ENCODE assay signal across 1 mouse cellular context in the genomic region with DNA sequence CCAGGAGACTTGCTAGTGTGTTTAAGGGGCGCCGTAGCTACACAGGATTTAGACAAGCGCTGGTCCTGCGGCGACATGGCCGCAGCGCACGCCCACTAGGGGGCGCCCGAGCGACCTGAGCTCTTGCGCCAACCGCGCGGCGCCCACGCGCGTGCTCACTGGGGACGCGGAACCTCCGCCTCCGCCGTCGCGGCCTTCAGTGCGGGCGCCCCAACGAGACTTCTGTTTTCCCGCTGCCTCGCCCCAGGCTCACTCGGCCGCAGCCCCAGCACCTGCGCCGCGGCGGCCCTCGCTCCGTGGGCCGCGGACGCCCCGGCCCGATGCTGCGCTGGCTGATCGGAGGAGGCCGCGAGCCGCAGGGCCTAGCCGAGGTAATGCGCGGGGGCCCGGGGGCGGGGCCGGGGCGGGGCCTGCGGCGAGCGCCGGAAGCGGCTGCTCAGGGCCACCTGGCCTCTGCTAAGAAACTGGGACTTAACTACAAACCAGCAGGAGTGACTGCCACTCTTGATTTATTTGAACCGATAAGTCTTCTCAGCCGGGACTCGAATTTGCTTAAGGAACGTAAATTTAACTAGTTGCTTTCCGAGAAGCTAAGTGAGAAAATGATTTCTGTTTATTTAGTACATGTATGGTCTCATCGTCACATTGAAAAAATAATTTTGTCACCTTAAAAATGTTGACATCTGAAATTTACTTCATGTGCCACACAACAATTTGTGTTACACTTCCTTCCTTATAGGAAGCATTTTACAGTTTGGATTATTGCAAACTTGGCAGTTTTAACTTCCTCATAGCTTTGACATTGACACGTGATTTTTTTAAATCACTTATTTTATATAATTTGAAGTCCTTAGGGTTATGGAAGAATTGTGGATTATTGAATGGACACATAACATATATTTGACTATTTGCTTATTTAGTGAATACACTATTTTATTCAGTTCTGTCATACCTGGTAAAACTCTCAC.
TF ChIP-seq lines count a peak whose summit lies in the region.

Gene Wdr41 (plus strand): TSS at position 126 of the 968 bp plus-strand sequence.

TF ChIP-seq in CH12.LX, 34 proteins besides CTCF, POLR2A, EP300 and RAD21 (continued from another document):
- TF ChIP-seq POLR2AphosphoS2 (IDR thresholded peaks at IDR 0.05; ENCODE audit: low read depth, low read length) (no peak), NELFE (IDR thresholded peaks at IDR 0.05; ENCODE audit: low read depth, low read length) (peak; percentile 54; the same call in 1 of the 2 replicates), MXI1 (IDR thresholded peaks at IDR 0.05; ENCODE audit: low read depth, low read length) (peak; percentile 63; the same call in 1 of the 2 replicates), TBP (conservative IDR thresholded peaks at IDR 0.05; ENCODE audit: low read depth, low read length) (peak; percentile 74; the same call in 1 of the 2 replicates), ETS1 (conservative IDR thresholded peaks at IDR 0.05; ENCODE audit: low read depth, low read length) (peak; percentile 10; the same call in 1 of the 2 replicates), ZMIZ1 (IDR thresholded peaks at IDR 0.05; ENCODE audit: low read depth, low read length) (0 out of 2 replicates have a peak, but pooled peaks have one; percentile 41), UBTF (IDR thresholded peaks at IDR 0.05; ENCODE audit: low read depth, low read length) (peak; percentile 65; the same call in 1 of the 2 replicates), MEF2A (IDR thresholded peaks at IDR 0.05; ENCODE audit: borderline replicate concordance, low read depth, low read length) (no peak), SIN3A (IDR thresholded peaks at IDR 0.05; ENCODE audit: low read length) (peak; percentile 71), ZNF384 (IDR thresholded peaks at IDR 0.05; ENCODE audit: low read depth, low read length) (no peak), NRF1 (IDR thresholded peaks at IDR 0.05; ENCODE audit: low read depth, low read length) (peak; percentile 87), MAFK (IDR thresholded peaks at IDR 0.05; ENCODE audit: insufficient replicate concordance, low read length) (peak; percentile 73; the same call in 1 of the 2 replicates), MAX (IDR thresholded peaks at IDR 0.05; ENCODE audit: low read length) (peak; percentile 87), RCOR1 (conservative IDR thresholded peaks at IDR 0.05; ENCODE audit: low read depth, low read length) (peak; percentile 40; the same call in 1 of the 2 replicates), USF1 (IDR thresholded peaks at IDR 0.05; ENCODE audit: low read depth, low read length) (no peak; the same call in 1 of the 2 replicates), ZC3H11A (IDR thresholded peaks at IDR 0.05; ENCODE audit: low read depth, low read length) (no peak), BHLHE40 (IDR thresholded peaks at IDR 0.05; ENCODE audit: low read depth, low read length) (no peak), CHD2 (IDR thresholded peaks at IDR 0.05; ENCODE audit: low read length) (no peak), PAX5 (IDR thresholded peaks at IDR 0.05; ENCODE audit: low read length) (no peak), JUND (conservative IDR thresholded peaks at IDR 0.05; ENCODE audit: low read depth, low read length) (no peak), IRF4 (IDR thresholded peaks at IDR 0.05; ENCODE audit: low read depth, low read length) (0 out of 2 replicates have a peak, but pooled peaks have one; percentile 0), GABPA (IDR thresholded peaks at IDR 0.05; ENCODE audit: insufficient replicate concordance, low read depth, low read length) (no peak), E2F4 (IDR thresholded peaks at IDR 0.05; ENCODE audit: insufficient replicate concordance, low read depth, low read length) (no peak), USF2 (conservative IDR thresholded peaks at IDR 0.05; ENCODE audit: low read depth, low read length) (no peak)
